In the genomic region with DNA sequence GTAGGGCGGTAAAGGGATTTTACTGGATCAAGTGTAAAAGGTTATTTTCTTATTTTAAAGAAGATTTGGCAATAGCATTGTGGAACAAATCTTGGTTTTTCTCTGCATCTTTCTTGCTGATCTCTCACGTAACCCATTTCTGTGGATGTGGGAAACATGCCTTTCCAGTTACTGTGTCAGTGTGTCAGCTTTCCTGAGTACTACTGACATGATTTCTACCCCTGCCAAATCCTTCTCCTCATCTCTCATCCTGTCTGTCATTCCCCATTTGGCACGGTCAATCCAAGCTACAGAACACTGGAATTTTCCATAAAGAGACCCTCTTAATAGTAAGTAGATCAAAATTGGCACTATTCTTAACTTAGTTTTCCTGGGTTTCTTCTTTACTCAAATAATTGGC, we compare ENCODE assay signal across 14 mouse cellular contexts.
"Had no signal": no experiment of that assay in that cellular context is flagged by ENCODE, and none has a peak within 500 bp of the region (broad histone marks: within the 10 kb centered on the region; RNA-seq: fewer than 3 reads in every experiment).

No protein-coding gene starts in this region.

- H3K4me1 ChIP-seq: limb, embryonic 12.5 days; liver, embryonic 13.5 days; megakaryocyte, embryonic 14.5 days; midbrain, embryonic 12.5 days had no signal

- ATAC-seq: intestine, postnatal 0 days; liver, postnatal 0 days had no signal

- H3K4me2 ChIP-seq: limb, embryonic 12.5 days; liver, embryonic 13.5 days; midbrain, embryonic 12.5 days had no signal

- H3K9me3 ChIP-seq: limb, embryonic 12.5 days; liver, embryonic 13.5 days; megakaryocyte, embryonic 14.5 days; midbrain, embryonic 12.5 days had no signal

- H3K27ac ChIP-seq: kidney, postnatal 0 days; limb, embryonic 12.5 days; liver, embryonic 13.5 days; macrophage; midbrain, embryonic 12.5 days had no signal

- H3K9ac ChIP-seq: limb, embryonic 12.5 days; liver, embryonic 13.5 days; liver, postnatal 0 days; midbrain, embryonic 12.5 days had no signal

- H3K36me3 ChIP-seq: limb, embryonic 12.5 days; liver, embryonic 13.5 days; midbrain, embryonic 12.5 days had no signal

- H3K27me3 ChIP-seq: limb, embryonic 12.5 days; liver, embryonic 13.5 days; megakaryocyte, embryonic 14.5 days; midbrain, embryonic 12.5 days had no signal

- H3K4me3 ChIP-seq: limb, embryonic 12.5 days; liver, embryonic 13.5 days; megakaryocyte, embryonic 14.5 days; midbrain, embryonic 12.5 days had no signal

- DNase-seq: kidney, adult 8-10 months; kidney, postnatal 4 days; liver; liver, embryonic 13.5 days; liver, postnatal 0 days; lung, postnatal 14 days; thymus, adult 18-20 months; thymus, postnatal 14 days had no signal
